Mouse (Mus musculus): ENCODE results near the gene Olfr623. TPM values are rescaled to one million over a fixed set of nuclear protein-coding genes. Genes with fewer than 3 reads are reported as not detected.

Olfr623 gene
- polyA plus RNA-seq (2015; fragmentation: Nextera tagmentation; extraction: Ambion mirVana): not detected in 2 replicates

DNA sequence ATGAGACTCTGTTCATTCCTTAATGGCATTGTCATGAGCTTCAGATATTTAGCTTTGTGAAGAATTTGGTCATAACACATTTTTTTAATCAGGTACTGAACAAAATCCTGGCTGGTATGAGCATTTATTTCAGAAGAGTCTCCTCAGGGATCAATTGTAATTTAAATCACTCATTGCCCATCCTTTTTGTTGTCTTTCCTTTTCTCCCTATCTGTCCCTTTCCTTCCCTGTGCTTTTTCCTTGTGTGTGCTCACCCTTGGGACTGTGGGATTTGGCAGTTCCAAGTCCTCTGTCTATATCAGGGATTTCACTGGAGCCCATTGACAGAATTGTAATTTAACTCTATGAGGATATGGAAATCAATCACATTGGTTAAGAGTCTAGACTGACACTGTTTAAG, at the start of gene Olfr623:
TSS of gene Olfr623 (minus strand) at position 101 of the 400 bp plus-strand sequence.
- Histone ChIP-seq H3K4me3 (ENCODE audit: low read length) (no peak within 1 kb of the TSS), H3K9me3 (ENCODE audit: low read length) (no peaks in the 10 kb centered on the region), H3K27me3 (ENCODE audit: insufficient read depth, low read length) (no peaks in the 10 kb centered on the region), H3K4me2 (replicated peaks; ENCODE audit: low read depth, low read length) (no peak within 1 kb of the TSS), H3K36me3 (ENCODE audit: insufficient read depth, low read length) (no peaks in the 10 kb centered on the region), H3K4me1 (ENCODE audit: insufficient read depth, low read length) (no peaks in the 10 kb centered on the region), H3K9ac (replicated peaks; ENCODE audit: low read length) (no peak within 1 kb of the TSS), H3K27ac (ENCODE audit: low read length) (no peak within 1 kb of the TSS)
- no peak for ATAC-seq (ENCODE audit: low FRiP score, low TSS enrichment)

DNA sequence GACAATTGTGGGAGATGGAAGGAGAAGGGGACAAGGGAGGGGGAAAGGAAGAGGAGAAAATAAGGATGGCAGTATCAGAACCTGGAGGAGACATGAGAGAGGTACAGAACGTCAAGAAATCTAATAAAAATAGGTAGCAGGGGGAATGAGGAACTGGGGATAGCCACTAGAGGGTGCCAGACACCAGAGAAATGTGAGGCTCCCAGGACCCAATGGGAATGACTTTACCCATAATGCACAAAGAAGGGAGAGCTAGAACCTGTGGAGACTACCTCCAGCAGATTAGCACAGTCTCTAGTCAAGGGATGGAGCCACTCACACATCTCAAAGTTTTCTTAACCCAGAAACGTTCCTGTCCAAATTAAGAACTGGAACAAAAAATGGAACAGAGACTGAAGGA, 48.5 kb upstream of the Olfr623 start:
- Histone ChIP-seq H3K4me1 (ENCODE audit: insufficient read depth, low read length) (no peaks in the 10 kb centered on the region), H3K27ac (ENCODE audit: low read length) (no peak overlapping the region), H3K4me3 (ENCODE audit: low read length) (no peak overlapping the region), H3K9ac (replicated peaks; ENCODE audit: low read length) (no peak overlapping the region), H3K36me3 (ENCODE audit: insufficient read depth, low read length) (no peaks in the 10 kb centered on the region), H3K9me3 (ENCODE audit: low read length) (no peaks in the 10 kb centered on the region), H3K4me2 (replicated peaks; ENCODE audit: low read depth, low read length) (no peak overlapping the region), H3K27me3 (ENCODE audit: insufficient read depth, low read length) (no peaks in the 10 kb centered on the region)
- WGBS: 20% methylated on average over 2 of the region's 2 CpGs
- no peak for ATAC-seq (ENCODE audit: low FRiP score, low TSS enrichment)

DNA sequence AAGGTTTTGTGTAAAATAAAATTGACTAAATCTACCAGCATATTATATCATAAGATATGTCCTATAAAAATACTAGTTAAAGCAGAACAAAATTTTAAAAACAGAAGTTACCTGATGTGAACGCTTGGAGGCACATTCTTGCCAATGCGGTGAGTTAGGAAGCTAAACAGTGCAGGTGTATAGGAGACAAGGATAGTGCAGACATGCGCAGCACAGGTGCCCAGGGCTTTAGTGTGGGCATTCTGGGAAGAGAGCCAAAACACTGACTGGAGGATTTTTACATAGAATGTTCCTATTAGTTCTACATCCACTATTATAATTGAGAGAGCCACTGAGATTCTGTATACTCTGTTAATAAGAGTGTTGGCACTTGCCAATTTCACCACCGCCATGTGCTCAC, 36.0 kb upstream of the Olfr623 start:
- WGBS: 89% methylated on average over 4 of the region's 4 CpGs
- no peak for ATAC-seq (ENCODE audit: low FRiP score, low TSS enrichment)

DNA sequence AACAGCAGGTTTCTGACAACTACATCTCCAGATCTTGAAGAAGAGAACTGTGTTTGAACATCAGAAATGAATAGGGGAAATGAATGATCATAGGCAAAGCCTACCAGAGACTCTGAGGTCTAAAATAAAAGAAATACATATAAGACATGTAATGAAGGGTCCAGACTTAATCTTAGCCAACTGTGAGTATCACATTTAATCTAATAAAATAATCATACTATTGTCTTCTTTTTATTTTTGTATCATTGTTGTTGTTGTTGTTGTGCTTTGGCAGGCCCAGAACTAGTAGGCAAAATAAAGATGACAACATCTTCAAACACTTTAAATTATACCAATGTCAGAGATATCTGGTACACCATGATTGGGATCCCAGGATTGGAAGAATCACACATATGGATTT, 18.9 kb upstream of the Olfr623 start, which contains the start of gene Olfr625-ps1:
TSS of gene Olfr625-ps1 (plus strand) at position 301 of the 400 bp plus-strand sequence.
- Histone ChIP-seq H3K4me3 (ENCODE audit: low read length) (no peak within 1 kb of the TSS), H3K27ac (ENCODE audit: low read length) (no peak within 1 kb of the TSS), H3K4me1 (ENCODE audit: insufficient read depth, low read length) (no peaks in the 10 kb centered on the region), H3K4me2 (replicated peaks; ENCODE audit: low read depth, low read length) (no peak within 1 kb of the TSS), H3K36me3 (ENCODE audit: insufficient read depth, low read length) (no peaks in the 10 kb centered on the region), H3K9ac (replicated peaks; ENCODE audit: low read length) (no peak within 1 kb of the TSS), H3K27me3 (ENCODE audit: insufficient read depth, low read length) (no peaks in the 10 kb centered on the region), H3K9me3 (ENCODE audit: low read length) (no peaks in the 10 kb centered on the region)
- no peak for ATAC-seq (ENCODE audit: low FRiP score, low TSS enrichment)

More for the DNA sequence above, 36.0 kb upstream of the Olfr623 start:
- H3K27me3 ChIP-seq (ENCODE audit: insufficient read depth, low read length): no peaks in the 10 kb centered on the region
- no peak overlapping the region for H3K9ac ChIP-seq (replicated peaks; ENCODE audit: low read length)
- H3K4me2 ChIP-seq (replicated peaks; ENCODE audit: low read depth, low read length): no peak overlapping the region
- H3K4me1 ChIP-seq (ENCODE audit: insufficient read depth, low read length): no peaks in the 10 kb centered on the region
- H3K36me3 ChIP-seq (ENCODE audit: insufficient read depth, low read length): no peaks in the 10 kb centered on the region
- no peaks in the 10 kb centered on the region for H3K9me3 ChIP-seq (ENCODE audit: low read length)
- no peak overlapping the region for H3K4me3 ChIP-seq (ENCODE audit: low read length)
- no peak overlapping the region for H3K27ac ChIP-seq (ENCODE audit: low read length)

DNA sequence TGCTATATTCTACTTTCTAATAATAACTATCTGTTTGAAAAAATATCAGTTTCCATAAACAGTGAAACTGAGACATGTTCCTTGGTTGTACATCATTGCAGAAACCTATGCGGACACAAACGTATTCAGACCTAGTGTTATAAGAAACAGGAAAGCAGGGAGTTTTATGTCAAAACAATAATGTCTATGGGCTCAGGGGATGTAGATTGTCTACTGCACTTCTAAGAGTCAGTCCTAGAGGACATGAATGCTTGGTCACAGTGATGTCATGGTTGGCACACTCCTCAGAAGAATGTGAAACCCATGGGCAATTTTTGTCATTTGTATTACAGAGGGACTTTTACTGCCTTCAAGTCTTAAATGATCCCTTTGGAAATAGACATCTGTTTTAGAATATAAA, 7.6 kb upstream of the Olfr623 start, which contains the start of gene Olfr624:
TSS of gene Olfr624 (minus strand) at position 101 of the 400 bp plus-strand sequence.
- Histone ChIP-seq H3K4me3 (ENCODE audit: low read length) (no peak within 1 kb of the TSS), H3K4me2 (replicated peaks; ENCODE audit: low read depth, low read length) (no peak within 1 kb of the TSS), H3K27me3 (ENCODE audit: insufficient read depth, low read length) (no peaks in the 10 kb centered on the region), H3K36me3 (ENCODE audit: insufficient read depth, low read length) (no peaks in the 10 kb centered on the region), H3K9ac (replicated peaks; ENCODE audit: low read length) (no peak within 1 kb of the TSS), H3K4me1 (ENCODE audit: insufficient read depth, low read length) (no peaks in the 10 kb centered on the region), H3K27ac (ENCODE audit: low read length) (no peak within 1 kb of the TSS), H3K9me3 (ENCODE audit: low read length) (no peaks in the 10 kb centered on the region)
- ATAC-seq (ENCODE audit: low FRiP score, low TSS enrichment): no peak
- WGBS: 84% methylated on average over 2 of the region's 2 CpGs

DNA sequence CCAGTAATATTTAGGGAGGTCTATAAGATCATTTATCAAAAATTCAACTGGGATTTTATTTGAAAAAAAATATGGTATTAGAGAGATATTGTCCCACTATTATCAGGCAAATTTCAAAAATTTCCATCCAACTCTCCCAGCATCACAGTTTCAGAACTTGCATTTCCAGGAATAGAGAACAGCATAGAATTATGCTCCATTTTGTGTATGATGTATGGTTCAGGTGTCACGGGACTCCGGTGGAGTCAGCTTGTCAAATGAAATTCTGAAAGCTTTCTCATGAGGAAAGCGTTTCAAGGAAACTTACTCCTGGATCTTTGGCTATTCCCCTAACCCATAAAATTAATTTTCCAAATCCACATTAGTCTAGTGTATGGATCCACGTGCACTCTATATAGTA, 19.4 kb downstream of the Olfr623 start:
- no peaks in the 10 kb centered on the region for H3K27me3 ChIP-seq (ENCODE audit: insufficient read depth, low read length)
- no peak overlapping the region for H3K9ac ChIP-seq (replicated peaks; ENCODE audit: low read length)
- 78% methylated on average over 4 of the region's 4 CpGs for whole genome bisulfite sequencing
- H3K4me3 ChIP-seq (ENCODE audit: low read length): no peak overlapping the region
- no peaks in the 10 kb centered on the region for H3K9me3 ChIP-seq (ENCODE audit: low read length)
- H3K4me2 ChIP-seq (replicated peaks; ENCODE audit: low read depth, low read length): no peak overlapping the region
- no peaks in the 10 kb centered on the region for H3K4me1 ChIP-seq (ENCODE audit: insufficient read depth, low read length)
- no peak overlapping the region for H3K27ac ChIP-seq (ENCODE audit: low read length)
- no peak for ATAC-seq (ENCODE audit: low FRiP score, low TSS enrichment)
- no peaks in the 10 kb centered on the region for H3K36me3 ChIP-seq (ENCODE audit: insufficient read depth, low read length)

DNA sequence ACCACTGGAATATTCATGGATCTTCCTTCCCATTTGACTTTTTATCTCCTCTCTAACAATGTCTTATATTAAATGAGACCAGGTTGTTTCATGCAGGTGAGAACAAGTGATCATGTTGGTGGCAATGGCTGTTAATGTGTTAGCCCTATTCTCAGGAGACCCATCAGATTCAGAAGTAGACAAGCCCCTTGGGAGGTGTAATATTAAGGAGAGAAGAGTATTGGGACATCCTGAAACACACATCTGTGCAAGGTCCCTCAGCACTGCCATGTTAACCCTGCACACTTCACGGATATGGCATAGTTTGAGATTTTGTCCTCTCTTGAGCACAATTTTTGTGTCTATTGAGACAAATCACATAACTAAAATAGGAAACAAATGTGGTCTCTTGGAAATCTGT, 20.9 kb downstream of the Olfr623 start, which contains the start of gene Olfr622:
TSS of gene Olfr622 (minus strand) at position 101 of the 400 bp plus-strand sequence.
- H3K27me3 ChIP-seq (ENCODE audit: insufficient read depth, low read length): no peaks in the 10 kb centered on the region
- WGBS: 82% methylated on average over 1 of the region's 1 CpGs
- ATAC-seq (ENCODE audit: low FRiP score, low TSS enrichment): no peak
- no peaks in the 10 kb centered on the region for H3K9me3 ChIP-seq (ENCODE audit: low read length)
- no peak within 1 kb of the TSS for H3K4me3 ChIP-seq (ENCODE audit: low read length)
- H3K4me1 ChIP-seq (ENCODE audit: insufficient read depth, low read length): no peaks in the 10 kb centered on the region
- no peak within 1 kb of the TSS for H3K4me2 ChIP-seq (replicated peaks; ENCODE audit: low read depth, low read length)
- no peak within 1 kb of the TSS for H3K27ac ChIP-seq (ENCODE audit: low read length)
- H3K36me3 ChIP-seq (ENCODE audit: insufficient read depth, low read length): no peaks in the 10 kb centered on the region
- H3K9ac ChIP-seq (replicated peaks; ENCODE audit: low read length): no peak within 1 kb of the TSS

DNA sequence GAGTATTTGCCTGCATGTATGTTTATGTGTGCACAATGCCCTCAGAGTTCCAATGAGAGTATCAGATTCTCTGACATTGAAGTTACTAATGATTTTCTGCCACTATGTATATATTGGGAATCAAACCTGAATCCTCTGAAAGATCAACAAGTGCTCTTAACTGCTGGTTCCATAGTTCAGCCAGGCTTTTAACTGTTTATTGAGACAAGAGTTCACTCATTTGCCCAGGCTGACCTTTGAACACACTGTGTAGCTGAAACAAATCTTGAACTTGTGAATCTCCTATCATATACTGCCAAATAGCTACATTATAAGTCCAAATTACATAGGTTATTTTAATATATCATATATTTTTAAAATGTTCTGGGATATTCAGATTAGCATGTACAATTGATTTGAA, 26.7 kb downstream of the Olfr623 start:
- Histone ChIP-seq H3K4me3 (ENCODE audit: low read length) (no peak overlapping the region), H3K27me3 (ENCODE audit: insufficient read depth, low read length) (no peaks in the 10 kb centered on the region), H3K4me2 (replicated peaks; ENCODE audit: low read depth, low read length) (no peak overlapping the region), H3K4me1 (ENCODE audit: insufficient read depth, low read length) (no peaks in the 10 kb centered on the region), H3K36me3 (ENCODE audit: insufficient read depth, low read length) (no peaks in the 10 kb centered on the region), H3K9ac (replicated peaks; ENCODE audit: low read length) (no peak overlapping the region), H3K27ac (ENCODE audit: low read length) (no peak overlapping the region), H3K9me3 (ENCODE audit: low read length) (no peaks in the 10 kb centered on the region)
- no peak for ATAC-seq (ENCODE audit: low FRiP score, low TSS enrichment)

DNA sequence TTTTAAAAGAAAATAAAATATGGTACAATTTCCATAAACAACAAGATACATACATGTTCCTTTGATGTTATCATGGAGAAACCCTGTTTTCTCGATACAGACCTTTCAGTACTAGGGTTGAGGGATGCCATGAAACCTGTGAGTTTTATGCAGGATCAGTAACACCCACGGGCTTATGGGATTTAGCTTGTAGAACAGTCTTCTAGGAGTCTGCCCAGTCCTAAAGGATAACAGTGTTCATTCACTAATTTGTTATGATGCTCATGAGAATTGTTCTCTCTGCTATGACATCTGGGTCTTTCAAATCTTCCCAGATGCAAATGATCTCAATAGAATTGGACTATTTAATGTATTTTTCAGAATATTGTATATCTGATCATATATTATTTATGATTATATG, 51.1 kb downstream of the Olfr623 start, which contains the start of gene Olfr620:
TSS of gene Olfr620 (minus strand) at position 101 of the 400 bp plus-strand sequence.
- Histone ChIP-seq H3K9me3 (ENCODE audit: low read length) (no peaks in the 10 kb centered on the region), H3K36me3 (ENCODE audit: insufficient read depth, low read length) (no peaks in the 10 kb centered on the region), H3K27ac (ENCODE audit: low read length) (no peak within 1 kb of the TSS), H3K4me2 (replicated peaks; ENCODE audit: low read depth, low read length) (no peak within 1 kb of the TSS), H3K27me3 (ENCODE audit: insufficient read depth, low read length) (no peaks in the 10 kb centered on the region), H3K4me3 (ENCODE audit: low read length) (no peak within 1 kb of the TSS), H3K9ac (replicated peaks; ENCODE audit: low read length) (no peak within 1 kb of the TSS), H3K4me1 (ENCODE audit: insufficient read depth, low read length) (no peaks in the 10 kb centered on the region)
- WGBS: 70% methylated on average over 2 of the region's 2 CpGs
- ATAC-seq (ENCODE audit: low FRiP score, low TSS enrichment): no peak
